Mouse (Mus musculus): ENCODE results near the gene Vmn2r15. TPM values are rescaled to one million over a fixed set of nuclear protein-coding genes. Genes with fewer than 3 reads are reported as not detected.

Gene Vmn2r15
- total RNA-seq (2015; ENCODE audit: low replicate concordance): not detected in 2 replicates
- total RNA-seq (2017; ENCODE audit: low replicate concordance): not detected in 2 replicates

DNA sequence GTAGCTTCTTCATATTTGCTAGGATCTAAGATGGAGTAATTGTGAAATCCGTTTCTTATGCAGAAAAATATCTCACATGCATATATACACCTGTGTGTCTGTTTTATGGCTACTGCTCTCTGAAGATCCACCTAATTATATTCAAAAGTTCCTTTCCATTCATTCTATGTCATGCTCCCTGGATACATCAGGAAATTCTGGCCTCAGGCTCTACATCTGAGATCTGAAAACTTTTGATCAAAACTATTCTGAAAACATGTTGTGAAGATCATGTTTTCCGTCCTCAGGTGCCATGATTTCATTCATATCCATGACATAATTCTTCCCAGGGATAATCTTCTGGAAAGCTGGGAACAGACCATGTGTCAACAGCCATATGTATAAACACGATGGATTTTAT is at the start of gene Vmn2r15:
Gene Vmn2r15 (minus strand): TSS at position 101 of the 400 bp plus-strand sequence.
- ATAC-seq (replicated peaks; ENCODE audit: low FRiP score, poor library complexity, severe bottlenecking): no peak

DNA sequence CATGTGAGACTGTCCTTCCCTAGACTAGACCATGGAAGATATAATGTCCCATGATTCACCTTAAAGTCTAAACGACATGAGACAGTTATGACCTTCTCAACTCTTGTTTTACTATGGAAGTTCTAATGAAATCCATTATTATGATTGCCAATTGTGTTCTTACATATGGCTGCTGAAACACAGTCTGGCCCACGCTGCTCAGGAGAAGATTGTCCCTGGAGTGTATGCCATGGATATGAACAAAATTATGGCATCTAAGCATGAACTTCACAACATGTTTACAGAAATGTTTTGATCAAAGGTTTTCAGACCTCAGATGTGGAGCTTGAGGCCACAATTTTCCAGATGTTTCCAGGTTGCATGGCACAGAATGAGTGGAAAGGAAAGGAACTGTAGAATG is 32.4 kb upstream of the Vmn2r15 start, which contains the start of gene Vmn2r16:
Gene Vmn2r16 (plus strand): TSS at position 301 of the 400 bp plus-strand sequence.
- no peak for ATAC-seq (replicated peaks; ENCODE audit: low FRiP score, poor library complexity, severe bottlenecking)

DNA sequence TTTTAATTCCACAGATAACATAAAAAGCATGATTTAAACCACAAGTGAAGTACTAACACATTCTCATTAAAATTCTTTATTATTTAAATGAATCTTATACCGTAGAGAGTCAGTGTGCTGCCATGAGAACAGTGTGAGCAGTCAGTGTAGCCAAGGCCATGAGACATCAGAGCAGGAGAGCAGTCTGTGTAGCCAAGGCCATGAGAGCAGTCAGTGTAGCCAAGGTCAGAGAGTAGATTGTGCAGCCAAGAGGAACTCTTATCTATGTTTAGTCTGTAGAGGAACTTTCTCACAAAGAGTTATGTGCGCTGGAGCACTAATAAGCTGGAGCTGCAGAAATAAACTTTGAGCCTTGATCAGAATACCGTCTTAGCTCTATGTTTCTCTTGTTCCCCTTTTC is 2.8 kb downstream of the Vmn2r15 start:
- no peak for ATAC-seq (replicated peaks; ENCODE audit: low FRiP score, poor library complexity, severe bottlenecking)

Other genes starting within 250 kb of the Vmn2r15 start
- gene Vmn2r11, start 238.1 kb downstream of the Vmn2r15 start, total RNA-seq (2015; ENCODE audit: low replicate concordance): not detected in 2 replicates
- gene Vmn2r11, start 238.1 kb downstream of the Vmn2r15 start, total RNA-seq (2017; ENCODE audit: low replicate concordance): not detected in 2 replicates
- not detected in 2 replicates for gene Vmn2r12, start 199.7 kb downstream of the Vmn2r15 start, total RNA-seq (2015; ENCODE audit: low replicate concordance)
- gene Vmn2r12, start 199.7 kb downstream of the Vmn2r15 start, total RNA-seq (2017; ENCODE audit: low replicate concordance): not detected in 2 replicates
- gene Vmn2r13, start 105.4 kb downstream of the Vmn2r15 start, total RNA-seq (2015; ENCODE audit: low replicate concordance): not detected in 2 replicates
- not detected in 2 replicates for gene Vmn2r13, start 105.4 kb downstream of the Vmn2r15 start, total RNA-seq (2017; ENCODE audit: low replicate concordance)
- gene Vmn2r14, start 72.9 kb downstream of the Vmn2r15 start, total RNA-seq (2015; ENCODE audit: low replicate concordance): not detected in 2 replicates
- gene Vmn2r14, start 72.9 kb downstream of the Vmn2r15 start, total RNA-seq (2017; ENCODE audit: low replicate concordance): not detected in 2 replicates
- not detected in 2 replicates for gene Vmn2r16, start 32.5 kb upstream of the Vmn2r15 start, total RNA-seq (2015; ENCODE audit: low replicate concordance)
- not detected in 2 replicates for gene Vmn2r16, start 32.5 kb upstream of the Vmn2r15 start, total RNA-seq (2017; ENCODE audit: low replicate concordance)
- gene Vmn2r17, start 122.0 kb upstream of the Vmn2r15 start, total RNA-seq (2015; ENCODE audit: low replicate concordance): not detected in 2 replicates
- not detected in 2 replicates for gene Vmn2r17, start 122.0 kb upstream of the Vmn2r15 start, total RNA-seq (2017; ENCODE audit: low replicate concordance)

All from erythroid progenitor cell, adult 5-6 weeks (primary cell).